Mouse (Mus musculus) cortical plate, adult 2 months (tissue): ENCODE results near the gene Yipf6. TPM values are rescaled to one million over a fixed set of nuclear protein-coding genes. Genes with fewer than 3 reads are reported as not detected.

Source experiments
- H3K27ac ChIP-seq: fragments of 200-500 bp; 2 replicates; pipeline ENCODE4 v1.5.1; 2012; ENCODE audit warnings: low read length, control low read depth, inconsistent platforms; ENCODE audit not compliant: insufficient read depth
- H3K4me1 ChIP-seq: fragments of 200-500 bp; 2 replicates; pipeline ENCODE4 v1.6.1; 2011; ENCODE audit warnings: low read length; ENCODE audit not compliant: control insufficient read depth, insufficient read depth
- H3K4me3 ChIP-seq: fragments of 200-500 bp; 2 replicates; pipeline ENCODE4 v1.5.1; 2011; ENCODE audit warnings: mild to moderate bottlenecking, low read length, control low read depth; ENCODE audit not compliant: insufficient read depth
- CTCF ChIP-seq: fragments of 200-500 bp; IDR thresholded peaks from 2 replicates; pipeline ENCODE4 v1.5.1; 2011; ENCODE audit warnings: mild to moderate bottlenecking, control low read depth, low read length; ENCODE audit not compliant: insufficient read depth; ENCODE audit errors: extremely low read depth
- POLR2A ChIP-seq: fragments of 200-500 bp; IDR thresholded peaks from 2 replicates; pipeline ENCODE4 v1.6.1; 2011; ENCODE audit warnings: mild to moderate bottlenecking, low read length, control low read depth; ENCODE audit not compliant: insufficient read depth; ENCODE audit errors: extremely low read depth
- polyA plus RNA-seq: library from polyadenylated mRNA; depleted of rRNA; stranded (reverse); fragments of >200 nt; gene quantifications from 2 replicates; pipeline ENCODE4 v1.2.3, GENCODE M21; 2012; rRNA removed

The Yipf6 gene
- polyA plus RNA-seq = 19.8 and 20.7 TPM in 2 replicates

DNA sequence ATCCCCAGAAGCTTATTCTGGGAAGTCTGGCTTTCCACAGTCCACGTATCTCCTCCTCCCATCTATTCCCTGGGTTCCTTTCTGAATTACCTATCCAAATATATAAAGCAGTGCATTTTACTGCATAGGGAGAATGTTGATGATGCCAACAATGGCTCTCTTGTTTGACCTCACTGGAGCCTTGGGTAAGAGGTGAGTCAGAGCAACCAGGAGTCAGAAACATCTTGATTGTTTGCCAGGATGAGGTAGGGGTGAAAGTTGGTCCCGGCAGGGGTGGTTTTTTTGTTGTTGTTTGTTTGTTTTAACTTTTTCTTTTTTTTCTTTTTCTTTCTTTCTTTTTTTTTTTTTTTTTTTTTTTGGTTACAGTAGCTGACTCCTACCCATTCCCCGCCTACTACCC is at the start of gene Yipf6:
Yipf6 (plus strand) TSS at position 216 of the 400 bp plus-strand sequence.
- H3K4me3 ChIP-seq = peak within 1 kb of the TSS; percentile 39
- no peaks in the 10 kb centered on the region; the same call in 1 of the 2 replicates for H3K4me1 ChIP-seq
- TF ChIP-seq POLR2A (no peak), CTCF (no peak)
- peak within 1 kb of the TSS; percentile 26; the same call in 1 of the 2 replicates for H3K27ac ChIP-seq

DNA sequence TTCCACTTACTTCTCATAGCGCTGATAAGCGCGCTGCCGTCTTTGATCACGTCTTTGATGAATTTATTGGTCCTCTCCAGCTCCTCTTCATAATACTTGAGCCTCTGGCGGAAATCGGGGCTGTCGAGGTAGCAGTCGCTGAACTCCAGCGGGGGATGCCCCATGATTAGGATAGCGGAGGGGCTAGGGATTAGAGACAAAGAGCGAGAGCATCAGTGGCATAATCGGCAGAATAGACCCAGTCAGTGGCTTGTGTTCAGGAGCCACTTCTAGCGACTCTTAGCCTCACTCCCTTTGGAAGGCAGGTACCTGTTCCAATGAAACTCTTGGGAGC is 46.1 kb upstream of the Yipf6 start:
- Histone ChIP-seq H3K4me3 (peak overlapping the region; percentile 85), H3K4me1 (no peaks in the 10 kb centered on the region; the same call in 1 of the 2 replicates), H3K27ac (peak overlapping the region; percentile 57)
- no peak for TF ChIP-seq POLR2A
- TF ChIP-seq CTCF = no peak

GRCm38 (mm10) chrX:98890406-98891116 is 45.6 kb upstream of the Yipf6 start, which contains the start of gene Ophn1:
Gene Ophn1, minus strand, starts transcription at chrX:98891025.
- no peaks in the 10 kb centered on the region; the same call in 1 of the 2 replicates for H3K4me1 ChIP-seq
- TF ChIP-seq CTCF (no peak), POLR2A (peak; percentile 62)
- peak within 1 kb of the TSS; percentile 57 for H3K27ac ChIP-seq
- peak within 1 kb of the TSS; percentile 85 for H3K4me3 ChIP-seq

DNA sequence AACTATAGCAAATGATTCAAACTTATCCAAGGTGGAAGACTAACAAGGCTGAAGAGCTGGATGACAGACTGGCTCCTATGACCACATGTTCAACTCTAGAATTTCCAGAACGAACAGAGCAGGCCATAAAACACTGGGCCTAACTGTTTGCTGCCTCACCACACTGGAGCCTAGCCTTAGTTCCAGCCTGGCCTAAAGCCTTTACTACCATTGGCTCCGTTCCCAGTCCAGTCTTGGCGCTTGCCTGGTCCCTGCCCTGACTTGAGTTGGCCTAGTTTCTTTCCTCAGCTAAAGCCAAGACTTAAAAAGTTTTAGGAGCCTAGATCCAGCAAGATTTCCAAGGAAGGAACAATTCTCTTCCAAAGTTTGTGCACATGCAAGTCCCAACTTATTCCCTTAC is 37.8 kb upstream of the Yipf6 start:
- TF ChIP-seq CTCF (no peak), POLR2A (no peak)
- H3K27ac ChIP-seq = no peak overlapping the region
- no peak overlapping the region for H3K4me3 ChIP-seq
- H3K4me1 ChIP-seq = no peaks in the 10 kb centered on the region

- Histone ChIP-seq H3K4me3 (no peak overlapping the region), H3K27ac (no peak overlapping the region), H3K4me1 (no peaks in the 10 kb centered on the region)
- TF ChIP-seq POLR2A = no peak
- TF ChIP-seq CTCF = no peak
Observed at GRCm38 (mm10) chrX:98904226-98904625, 31.9 kb upstream of the Yipf6 start.

- Histone ChIP-seq H3K4me3 (no peak overlapping the region), H3K4me1 (no peaks in the 10 kb centered on the region), H3K27ac (no peak overlapping the region)
- TF ChIP-seq POLR2A (no peak), CTCF (no peak)
Observed at GRCm38 (mm10) chrX:98908910-98909309, 27.2 kb upstream of the Yipf6 start.

- H3K27ac ChIP-seq = no peak overlapping the region
- peak; percentile 49; the same call in 1 of the 2 replicates for TF ChIP-seq CTCF
- TF ChIP-seq POLR2A = no peak
- H3K4me3 ChIP-seq = no peak overlapping the region
- no peaks in the 10 kb centered on the region for H3K4me1 ChIP-seq
Observed at GRCm38 (mm10) chrX:98919423-98919822, 16.7 kb upstream of the Yipf6 start.

DNA sequence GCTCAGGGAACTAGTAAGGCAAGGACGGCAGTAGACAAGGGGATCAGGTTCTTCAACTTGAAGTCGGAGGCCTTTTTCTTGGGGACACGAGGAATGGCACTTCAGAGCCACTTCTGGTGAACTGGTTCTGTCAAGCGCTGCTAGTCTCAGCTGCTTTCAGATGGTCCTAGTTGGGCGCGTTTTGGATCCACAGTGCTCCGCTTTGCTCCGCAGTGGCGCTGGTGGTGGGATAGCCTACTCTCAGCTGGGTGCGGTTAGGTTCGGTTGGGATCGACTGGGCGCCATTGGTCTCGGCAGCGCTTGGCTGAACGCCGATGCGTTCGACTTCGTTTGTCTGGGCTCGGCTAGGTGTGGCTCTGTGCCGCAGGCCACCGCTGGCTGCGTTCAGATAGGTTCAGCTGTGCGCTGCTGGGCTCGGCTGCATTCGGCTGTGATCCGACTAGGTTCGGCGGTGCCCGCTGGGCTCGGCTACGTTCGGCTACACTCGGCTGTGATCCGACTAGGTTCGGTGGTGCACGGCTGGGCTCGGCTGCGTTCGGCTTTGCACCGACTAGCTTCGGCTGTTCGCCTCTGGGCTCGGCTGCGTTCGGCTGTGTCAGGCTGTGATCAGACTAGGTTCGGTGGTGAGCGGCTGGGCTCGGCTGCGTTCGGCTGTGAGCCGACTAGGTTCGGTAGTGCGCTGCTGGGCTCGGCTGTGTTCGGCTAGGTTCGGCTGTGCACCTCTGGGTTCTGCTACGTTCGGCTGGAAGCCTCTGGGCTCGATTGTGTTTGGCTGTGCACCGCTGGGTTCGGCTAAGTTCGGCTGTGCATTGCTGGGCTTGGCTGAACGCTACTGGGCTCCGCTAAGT is 815 bp downstream of the Yipf6 start:
- H3K4me3 ChIP-seq = peak overlapping the region; percentile 67
- peak overlapping the region; percentile 80 for H3K27ac ChIP-seq
- H3K4me1 ChIP-seq = no peaks in the 10 kb centered on the region; the same call in 1 of the 2 replicates
- TF ChIP-seq POLR2A = peak; percentile 62
- TF ChIP-seq CTCF = no peak

- Histone ChIP-seq H3K4me3 (peak overlapping the region; percentile 67), H3K4me1 (no peaks in the 10 kb centered on the region; the same call in 1 of the 2 replicates), H3K27ac (peak overlapping the region; percentile 80)
- 0 out of 2 replicates have a peak, but pooled peaks have one; percentile 3 for TF ChIP-seq POLR2A
- TF ChIP-seq CTCF = peak; percentile 38
Observed at GRCm38 (mm10) chrX:98937555-98938294, 1.6 kb downstream of the Yipf6 start.
